Mouse (Mus musculus) kidney, adult 2 months (tissue): ENCODE measurements at regions not wholly inside any gene's neighbourhood (a gene's known extent, or its start where the extent isn't known, plus 50 kb on each side); places are given as distances from the start of the nearest gene placed in this dataset.

Experiments used
- CTCF ChIP-seq: fragments of 200-500 bp; conservative IDR thresholded peaks from 2 replicates; pipeline ENCODE4 v1.5.1; 2011; ENCODE audit warnings: low read depth, mild to moderate bottlenecking, control low read depth, low read length, moderate library complexity, mixed read lengths; ENCODE audit not compliant: insufficient read depth, insufficient read length
- POLR2A ChIP-seq: fragments of 200-500 bp; IDR thresholded peaks from one replicate; pipeline ENCODE4 v1.6.1; 2011; ENCODE audit warnings: low read depth, low read length, control low read depth

DNA sequence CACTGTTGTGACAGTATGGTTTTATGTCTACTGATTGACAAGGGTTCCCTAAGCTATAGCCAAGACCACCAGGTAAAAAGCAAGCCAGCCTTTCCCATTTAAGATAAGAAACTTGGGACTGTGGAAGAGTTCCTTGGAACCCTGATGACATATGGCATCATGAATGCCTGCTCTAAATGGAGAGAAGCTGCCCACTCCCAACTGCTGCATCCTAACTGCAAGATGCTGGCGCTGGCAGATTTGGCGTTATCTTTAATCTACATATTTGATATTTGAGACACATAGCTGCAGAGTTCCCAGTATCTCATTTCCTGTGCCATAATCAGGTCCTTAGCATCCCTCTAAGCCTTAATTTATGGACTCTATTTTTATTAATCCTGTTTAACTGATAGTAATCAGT, 200.4 kb upstream of the Arpp21 start:
- TF ChIP-seq POLR2A (no peak), CTCF (no peak)
